Mouse (Mus musculus) bone marrow, adult 2 months (tissue): ENCODE measurements around the gene Rgs3. TPM values are rescaled to one million over a fixed set of nuclear protein-coding genes. Genes with fewer than 3 reads are reported as not detected.

Source experiments
- H3K27ac ChIP-seq: fragments of 200-500 bp; 2 replicates; pipeline ENCODE4 v1.5.1; 2012; ENCODE audit warnings: low read depth, mild to moderate bottlenecking, control low read depth, inconsistent platforms, low read length; ENCODE audit not compliant: control insufficient read depth, poor library complexity, insufficient read depth
- H3K4me1 ChIP-seq: fragments of 200-500 bp; 2 replicates; pipeline ENCODE4 v1.6.1; 2011; ENCODE audit warnings: low read length; ENCODE audit not compliant: control insufficient read depth, insufficient read depth
- H3K4me3 ChIP-seq: fragments of 200-500 bp; replicated peaks from 2 replicates; pipeline ENCODE3; 2011; ENCODE audit warnings: mild to moderate bottlenecking, low read depth, low read length, control low read depth; ENCODE audit not compliant: control insufficient read depth
- CTCF ChIP-seq: fragments of 200-500 bp; IDR thresholded peaks from 2 replicates; pipeline ENCODE4 v1.5.1; 2011; ENCODE audit warnings: low read length, control low read depth; ENCODE audit not compliant: control insufficient read depth, insufficient read depth
- POLR2A ChIP-seq: fragments of 200-500 bp; IDR thresholded peaks from 2 replicates; pipeline ENCODE4 v1.6.1; 2011; ENCODE audit warnings: low read depth, mild to moderate bottlenecking, control low read depth, low read length, borderline replicate concordance; ENCODE audit not compliant: control insufficient read depth
- WGBS: fragments of 180-500 bp; shearing (Covaris S2); methylation state at CpG from one replicate; pipeline ENCODE4 v1.1.7; 2018; 5-methylcytosine and 5-hydroxymethylcytosine counted together
- polyA plus RNA-seq: library from polyadenylated mRNA; stranded (reverse); fragments of >200 nt; gene quantifications from 2 replicates; pipeline ENCODE4 v1.2.4, GENCODE M21; 2011; ENCODE audit warnings: low replicate concordance; ENCODE audit not compliant: missing spikeins, insufficient read depth, insufficient read length

Gene Rgs3
- 13.1 and 27.0 TPM in 2 replicates for polyA plus RNA-seq

GRCm38 (mm10) chr4:62559797-62560329 is at the start of gene Rgs3:
Gene Rgs3, plus strand, starts transcription at chr4:62559847.
- Histone ChIP-seq H3K4me3 (no peak within 1 kb of the TSS), H3K4me1 (no peaks in the 10 kb centered on the region), H3K27ac (no peak within 1 kb of the TSS)
- TF ChIP-seq CTCF (no peak), POLR2A (no peak)
- WGBS, result 23% methylated on average over 6 of the region's 6 CpGs

- Histone ChIP-seq H3K4me3 (no peak overlapping the region), H3K4me1 (no peaks in the 10 kb centered on the region), H3K27ac (no peak overlapping the region)
- WGBS, result 94% methylated on average over 11 of the region's 11 CpGs
- TF ChIP-seq POLR2A, result no peak
- no peak for TF ChIP-seq CTCF
Measured at GRCm38 (mm10) chr4:62509946-62510345, 49.7 kb upstream of the Rgs3 start.

- 72% methylated on average over 11 of the region's 11 CpGs for WGBS
- H3K4me3 ChIP-seq, result peak overlapping the region; percentile 14
- H3K27ac ChIP-seq, result no peak overlapping the region
- peaks cover 2% of the 10 kb centered on the region for H3K4me1 ChIP-seq
- TF ChIP-seq CTCF (no peak), POLR2A (no peak)
Measured at GRCm38 (mm10) chr4:62513998-62514506, 45.6 kb upstream of the Rgs3 start.

- Histone ChIP-seq H3K4me1 (peaks cover 2% of the 10 kb centered on the region), H3K27ac (peak overlapping the region; percentile 85), H3K4me3 (peak overlapping the region; percentile 90)
- TF ChIP-seq POLR2A, result no peak
- no peak for TF ChIP-seq CTCF
- WGBS, result 63% methylated on average over 7 of the region's 7 CpGs
Measured at GRCm38 (mm10) chr4:62514995-62515394, 44.7 kb upstream of the Rgs3 start.

GRCm38 (mm10) chr4:62515490-62515889 is 44.2 kb upstream of the Rgs3 start:
- TF ChIP-seq CTCF, result no peak
- H3K4me1 ChIP-seq, result peaks cover 2% of the 10 kb centered on the region
- H3K27ac ChIP-seq, result peak overlapping the region; percentile 85
- H3K4me3 ChIP-seq, result peak overlapping the region; percentile 90
- 19% methylated on average over 3 of the region's 3 CpGs for WGBS

- H3K4me3 ChIP-seq, result peak overlapping the region; percentile 90
- H3K4me1 ChIP-seq, result peaks cover 2% of the 10 kb centered on the region
- peak overlapping the region; percentile 85 for H3K27ac ChIP-seq
- 35% methylated on average over 2 of the region's 2 CpGs for WGBS
- TF ChIP-seq POLR2A, result peak; percentile 29; the same call in 1 of the 2 replicates
- no peak for TF ChIP-seq CTCF
Measured at GRCm38 (mm10) chr4:62516079-62516478, 43.6 kb upstream of the Rgs3 start.

GRCm38 (mm10) chr4:62516579-62516978 is 43.1 kb upstream of the Rgs3 start:
- H3K4me1 ChIP-seq, result peaks cover 2% of the 10 kb centered on the region
- peak overlapping the region; percentile 40 for H3K27ac ChIP-seq
- WGBS, result 52% methylated on average over 1 of the region's 1 CpGs
- TF ChIP-seq POLR2A (peak; percentile 54; the same call in 1 of the 2 replicates), CTCF (no peak)
- peak overlapping the region; percentile 90 for H3K4me3 ChIP-seq

GRCm38 (mm10) chr4:62517046-62517445 is 42.6 kb upstream of the Rgs3 start:
- TF ChIP-seq CTCF, result no peak
- no peak for TF ChIP-seq POLR2A
- Histone ChIP-seq H3K4me3 (peak overlapping the region; percentile 18), H3K4me1 (peaks cover 2% of the 10 kb centered on the region), H3K27ac (peak overlapping the region; percentile 78)
- 31% methylated on average over 8 of the region's 8 CpGs for WGBS
